Mouse (Mus musculus) limb, embryonic 12.5 days (tissue): ENCODE measurements around the gene Ccdc113. TPM values are rescaled to one million over a fixed set of nuclear protein-coding genes. Genes with fewer than 3 reads are reported as not detected.

Experiments used
- ATAC-seq: fragments of 200-750 bp; cut with Nextera tagmentation; 2 replicates; pipeline ENCODE4 v1.8.0; 2017; ENCODE audit warnings: low read depth, moderate TSS enrichment; ENCODE audit not compliant: insufficient number of reproducible peaks, insufficient read depth, low FRiP score, low TSS enrichment
- H3K27ac ChIP-seq: fragments of 300-500 bp; sonication (generic); 2 replicates; pipeline ENCODE4 v1.5.1; 2016; ENCODE audit warnings: mild to moderate bottlenecking, moderate library complexity
- H3K27me3 ChIP-seq: fragments of 300-500 bp; sonication (generic); 2 replicates; pipeline ENCODE4 v1.6.1; 2016; ENCODE audit warnings: mild to moderate bottlenecking, moderate library complexity
- H3K36me3 ChIP-seq: fragments of 300-500 bp; sonication (generic); 2 replicates; pipeline ENCODE4 v1.6.1; 2016; ENCODE audit warnings: mild to moderate bottlenecking, moderate library complexity
- H3K4me1 ChIP-seq: fragments of 300-500 bp; sonication (generic); replicated peaks from 2 replicates; pipeline ENCODE4 v1.6.1; 2016
- H3K4me2 ChIP-seq: fragments of 300-500 bp; sonication (generic); 2 replicates; pipeline ENCODE4 v1.6.1; 2016; ENCODE audit warnings: mild to moderate bottlenecking, moderate library complexity
- H3K4me3 ChIP-seq: fragments of 300-500 bp; sonication (generic); replicated peaks from 2 replicates; pipeline ENCODE4 v1.5.1; 2016; ENCODE audit warnings: mild to moderate bottlenecking
- H3K9ac ChIP-seq: fragments of 300-500 bp; sonication (generic); replicated peaks from 2 replicates; pipeline ENCODE4 v1.6.1; 2016; ENCODE audit warnings: mild to moderate bottlenecking, moderate library complexity
- H3K9me3 ChIP-seq: fragments of 300-500 bp; sonication (generic); 2 replicates; pipeline ENCODE4 v1.6.1; 2016; ENCODE audit warnings: mild to moderate bottlenecking, moderate library complexity
- WGBS: fragments of 180-500 bp; shearing (Covaris S2); methylation state at CpG from one replicate; pipeline ENCODE4 v1.1.7; 2016; 5-methylcytosine and 5-hydroxymethylcytosine counted together
- polyA plus RNA-seq: library from polyadenylated mRNA; unstranded; fragments of >200 nt; fragmentation: Nextera tagmentation; extraction: Ambion mirVana; gene quantifications from 2 replicates; pipeline ENCODE4 v1.2.1, GENCODE M21; 2016

Gene Ccdc113
- polyA plus RNA-seq, 1 experiment from 2014 or later: not detected

- 88% methylated on average over 6 of the region's 6 CpGs for whole genome bisulfite sequencing
- Histone ChIP-seq H3K4me1 (no peaks in the 10 kb centered on the region), H3K36me3 (no peaks in the 10 kb centered on the region), H3K4me2 (no peak overlapping the region), H3K9me3 (no peaks in the 10 kb centered on the region), H3K9ac (no peak overlapping the region), H3K27me3 (no peaks in the 10 kb centered on the region), H3K4me3 (no peak overlapping the region), H3K27ac (no peak overlapping the region)
- no peak for ATAC-seq
These were observed 8.3 kb downstream of the Ccdc113 start for GRCm38 (mm10) chr8:95542191-95542590.

GRCm38 (mm10) chr8:95543065-95543464, 9.2 kb downstream of the Ccdc113 start:
- Histone ChIP-seq H3K4me1 (no peaks in the 10 kb centered on the region), H3K4me2 (no peak overlapping the region), H3K9me3 (no peaks in the 10 kb centered on the region), H3K27me3 (no peaks in the 10 kb centered on the region), H3K36me3 (no peaks in the 10 kb centered on the region), H3K4me3 (no peak overlapping the region), H3K27ac (no peak overlapping the region), H3K9ac (no peak overlapping the region)
- WGBS: 77% methylated on average over 3 of the region's 3 CpGs
- ATAC-seq: no peak

GRCm38 (mm10) chr8:95545815-95546214, 11.9 kb downstream of the Ccdc113 start:
- H3K9me3 ChIP-seq: no peaks in the 10 kb centered on the region
- no peaks in the 10 kb centered on the region for H3K4me1 ChIP-seq
- no peak for ATAC-seq
- no peak overlapping the region for H3K4me3 ChIP-seq
- no peaks in the 10 kb centered on the region for H3K27me3 ChIP-seq
- H3K9ac ChIP-seq: no peak overlapping the region
- 78% methylated on average over 17 of the region's 17 CpGs for WGBS
- no peak overlapping the region for H3K4me2 ChIP-seq
- H3K27ac ChIP-seq: no peak overlapping the region
- no peaks in the 10 kb centered on the region for H3K36me3 ChIP-seq

- H3K4me1 ChIP-seq: no peaks in the 10 kb centered on the region
- no peak overlapping the region for H3K27ac ChIP-seq
- no peak overlapping the region for H3K9ac ChIP-seq
- no peak overlapping the region for H3K4me3 ChIP-seq
- 82% methylated on average over 4 of the region's 4 CpGs for WGBS
- no peaks in the 10 kb centered on the region for H3K9me3 ChIP-seq
- no peak for ATAC-seq
- no peak overlapping the region for H3K4me2 ChIP-seq
- no peaks in the 10 kb centered on the region for H3K36me3 ChIP-seq
- no peaks in the 10 kb centered on the region for H3K27me3 ChIP-seq
These were observed 13.1 kb downstream of the Ccdc113 start for GRCm38 (mm10) chr8:95546986-95547385.

- no peaks in the 10 kb centered on the region for H3K9me3 ChIP-seq
- H3K4me3 ChIP-seq: no peak overlapping the region
- no peaks in the 10 kb centered on the region for H3K36me3 ChIP-seq
- no peak overlapping the region for H3K4me2 ChIP-seq
- ATAC-seq: no peak
- H3K4me1 ChIP-seq: no peaks in the 10 kb centered on the region
- no peak overlapping the region for H3K27ac ChIP-seq
- H3K27me3 ChIP-seq: no peaks in the 10 kb centered on the region
- WGBS: 70% methylated on average over 8 of the region's 8 CpGs
- no peak overlapping the region for H3K9ac ChIP-seq
These were observed 14.0 kb downstream of the Ccdc113 start for GRCm38 (mm10) chr8:95547931-95548330.

GRCm38 (mm10) chr8:95549871-95550829, 16.3 kb downstream of the Ccdc113 start:
- Histone ChIP-seq H3K27ac (no peak overlapping the region), H3K4me3 (no peak overlapping the region), H3K36me3 (no peaks in the 10 kb centered on the region), H3K9me3 (no peaks in the 10 kb centered on the region), H3K27me3 (no peaks in the 10 kb centered on the region), H3K9ac (no peak overlapping the region), H3K4me2 (no peak overlapping the region), H3K4me1 (no peaks in the 10 kb centered on the region)
- ATAC-seq: no peak
- 72% methylated on average over 16 of the region's 16 CpGs for WGBS

GRCm38 (mm10) chr8:95551577-95551976, 17.7 kb downstream of the Ccdc113 start:
- ATAC-seq: no peak
- no peak overlapping the region for H3K9ac ChIP-seq
- H3K4me3 ChIP-seq: no peak overlapping the region
- 80% methylated on average over 4 of the region's 4 CpGs for WGBS
- no peaks in the 10 kb centered on the region for H3K4me1 ChIP-seq
- H3K27ac ChIP-seq: no peak overlapping the region
- no peaks in the 10 kb centered on the region for H3K27me3 ChIP-seq
- H3K9me3 ChIP-seq: no peaks in the 10 kb centered on the region
- no peak overlapping the region for H3K4me2 ChIP-seq
- H3K36me3 ChIP-seq: no peaks in the 10 kb centered on the region

GRCm38 (mm10) chr8:95555963-95556362, 22.1 kb downstream of the Ccdc113 start:
- no peaks in the 10 kb centered on the region for H3K36me3 ChIP-seq
- 97% methylated on average over 2 of the region's 2 CpGs for WGBS
- no peak overlapping the region for H3K27ac ChIP-seq
- ATAC-seq: no peak
- no peaks in the 10 kb centered on the region for H3K4me1 ChIP-seq
- no peaks in the 10 kb centered on the region for H3K27me3 ChIP-seq
- H3K4me2 ChIP-seq: no peak overlapping the region
- H3K9me3 ChIP-seq: no peaks in the 10 kb centered on the region
- H3K4me3 ChIP-seq: no peak overlapping the region
- no peak overlapping the region for H3K9ac ChIP-seq

- 75% methylated on average over 4 of the region's 4 CpGs for WGBS
- Histone ChIP-seq H3K27me3 (no peaks in the 10 kb centered on the region), H3K4me3 (no peak overlapping the region), H3K4me1 (peaks cover 7% of the 10 kb centered on the region; the same call in 1 of the 2 replicates), H3K4me2 (no peak overlapping the region), H3K9ac (no peak overlapping the region), H3K36me3 (no peaks in the 10 kb centered on the region), H3K9me3 (peaks cover 8% of the 10 kb centered on the region; the same call in 1 of the 2 replicates), H3K27ac (no peak overlapping the region)
- no peak for ATAC-seq
These were observed 32.3 kb downstream of the Ccdc113 start for GRCm38 (mm10) chr8:95566217-95566616.

- H3K4me3 ChIP-seq: no peak overlapping the region
- peaks cover under 1% of the 10 kb centered on the region; the same call in 1 of the 2 replicates for H3K4me1 ChIP-seq
- 79% methylated on average over 6 of the region's 6 CpGs for WGBS
- H3K27ac ChIP-seq: no peak overlapping the region
- ATAC-seq: no peak
- no peaks in the 10 kb centered on the region for H3K27me3 ChIP-seq
- no peak overlapping the region for H3K9ac ChIP-seq
- no peak overlapping the region for H3K4me2 ChIP-seq
- peaks cover 9% of the 10 kb centered on the region; the same call in 1 of the 2 replicates for H3K9me3 ChIP-seq
- no peaks in the 10 kb centered on the region for H3K36me3 ChIP-seq
These were observed 32.9 kb downstream of the Ccdc113 start for GRCm38 (mm10) chr8:95566809-95567208.

- 86% methylated on average over 5 of the region's 5 CpGs for WGBS
- no peaks in the 10 kb centered on the region for H3K36me3 ChIP-seq
These were observed 39.3 kb downstream of the Ccdc113 start for GRCm38 (mm10) chr8:95573146-95573545.

More at GRCm38 (mm10) chr8:95573146-95573545, 39.3 kb downstream of the Ccdc113 start:
- H3K4me1 ChIP-seq: no peaks in the 10 kb centered on the region
- no peak overlapping the region for H3K9ac ChIP-seq
- H3K4me2 ChIP-seq: no peak overlapping the region
- H3K4me3 ChIP-seq: no peak overlapping the region
- H3K9me3 ChIP-seq: peaks cover 9% of the 10 kb centered on the region; the same call in 1 of the 2 replicates
- no peak for ATAC-seq
- no peak overlapping the region for H3K27ac ChIP-seq
- no peaks in the 10 kb centered on the region for H3K27me3 ChIP-seq
